Mouse (Mus musculus) testis, adult 2 months (tissue): ENCODE results near the gene Ptgir.

Experiments
- CTCF ChIP-seq: fragments of 200-500 bp; IDR thresholded peaks from 2 replicates; pipeline ENCODE4 v1.5.1; 2012; ENCODE audit warnings: low read depth, mild to moderate bottlenecking, inconsistent platforms, low read length, moderate library complexity; ENCODE audit not compliant: control insufficient read depth, insufficient read depth, insufficient replicate concordance
- POLR2A ChIP-seq: fragments of 200-500 bp; IDR thresholded peaks from 2 replicates; pipeline ENCODE4 v1.6.1; 2012; ENCODE audit warnings: low read depth, mild to moderate bottlenecking, inconsistent platforms, low read length, moderate library complexity; ENCODE audit not compliant: control insufficient read depth

DNA sequence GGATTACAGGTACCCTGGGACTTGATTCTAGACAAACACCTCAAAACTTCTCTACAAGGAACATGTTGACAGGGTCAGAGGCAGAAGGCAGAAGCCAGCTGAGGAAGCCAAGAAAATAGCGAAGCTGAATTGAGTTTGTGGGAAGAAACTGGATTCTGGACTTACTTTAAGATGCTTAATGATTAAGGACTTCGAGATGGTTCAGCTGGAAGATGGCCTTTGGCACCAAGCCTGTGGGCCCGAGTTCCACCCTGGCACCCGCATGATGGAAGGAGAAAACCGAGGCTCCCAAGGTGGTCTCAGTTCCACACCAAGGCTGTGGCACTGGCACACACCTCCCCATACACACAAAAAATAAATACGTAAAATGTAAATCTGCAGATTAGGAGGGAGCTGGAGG, 15.8 kb upstream of the Ptgir start:
- TF ChIP-seq CTCF (no peak), POLR2A (no peak)
